Mouse (Mus musculus) kidney, adult 2 months (tissue): Measurements from ENCODE around the gene Slc28a1. TPM values are rescaled to one million over a fixed set of nuclear protein-coding genes. Genes with fewer than 3 reads are reported as not detected.
"Not testable (repeated sequence)": the region's sequence is repeated elsewhere in the genome, so short reads cannot be mapped to it uniquely, and the experiment has no call there.

Experiments used
- DNase-seq: peaks from one replicate; pipeline ENCODE4 v3.0.0; 2021
- H3K27ac ChIP-seq: fragments of 200-500 bp; 2 replicates; pipeline ENCODE4 v1.5.1; 2012; ENCODE audit warnings: low read depth, low read length, control low read depth, inconsistent platforms; ENCODE audit not compliant: insufficient read depth
- H3K27me3 ChIP-seq: fragments of 200-500 bp; replicated peaks from 2 replicates; pipeline ENCODE4 v1.6.1; 2012; ENCODE audit warnings: mild to moderate bottlenecking, moderate library complexity, low read length, inconsistent platforms; ENCODE audit not compliant: control insufficient read depth, insufficient read depth
- H3K36me3 ChIP-seq: fragments of 200-500 bp; 2 replicates; pipeline ENCODE4 v1.6.1; 2012; ENCODE audit warnings: mild to moderate bottlenecking, moderate library complexity, low read length, inconsistent platforms; ENCODE audit not compliant: control insufficient read depth, insufficient read depth
- H3K4me1 ChIP-seq: fragments of 200-500 bp; 2 replicates; pipeline ENCODE4 v1.6.1; 2011; ENCODE audit warnings: low read length; ENCODE audit not compliant: control insufficient read depth, insufficient read depth
- H3K4me3 ChIP-seq: fragments of 200-500 bp; 2 replicates; pipeline ENCODE4 v1.5.1; 2011; ENCODE audit warnings: mild to moderate bottlenecking, low read depth, low read length, control low read depth; ENCODE audit not compliant: insufficient read depth
- CTCF ChIP-seq: fragments of 200-500 bp; conservative IDR thresholded peaks from 2 replicates; pipeline ENCODE4 v1.5.1; 2011; ENCODE audit warnings: low read depth, mild to moderate bottlenecking, control low read depth, low read length, moderate library complexity, mixed read lengths; ENCODE audit not compliant: insufficient read depth, insufficient read length
- POLR2A ChIP-seq: fragments of 200-500 bp; IDR thresholded peaks from one replicate; pipeline ENCODE4 v1.6.1; 2011; ENCODE audit warnings: low read depth, low read length, control low read depth
- WGBS: fragments of 180-500 bp; shearing (Covaris S2); methylation state at CpG from one replicate; pipeline ENCODE4 v1.1.7; 2018; 5-methylcytosine and 5-hydroxymethylcytosine counted together
- polyA plus RNA-seq: library from polyadenylated mRNA; depleted of rRNA; stranded (reverse); fragments of >200 nt; gene quantifications from 2 replicates; pipeline ENCODE4 v1.2.3, GENCODE M21; 2012

Slc28a1 gene
- polyA plus RNA-seq, 1 experiment = 18.8 TPM

GRCm38 (mm10) chr7:81198538-81198937 is 83.9 kb downstream of the Slc28a1 start:
- H3K27me3 ChIP-seq = no peaks in the 10 kb centered on the region
- no peak overlapping the region for H3K4me3 ChIP-seq
- H3K4me1 ChIP-seq = no peaks in the 10 kb centered on the region
- WGBS = 40% methylated on average over 4 of the region's 4 CpGs
- no peak overlapping the region for H3K27ac ChIP-seq
- no peaks in the 10 kb centered on the region for H3K36me3 ChIP-seq
- DNase-seq = peak; percentile 26
- no peak for TF ChIP-seq POLR2A
- TF ChIP-seq CTCF = no peak

DNA sequence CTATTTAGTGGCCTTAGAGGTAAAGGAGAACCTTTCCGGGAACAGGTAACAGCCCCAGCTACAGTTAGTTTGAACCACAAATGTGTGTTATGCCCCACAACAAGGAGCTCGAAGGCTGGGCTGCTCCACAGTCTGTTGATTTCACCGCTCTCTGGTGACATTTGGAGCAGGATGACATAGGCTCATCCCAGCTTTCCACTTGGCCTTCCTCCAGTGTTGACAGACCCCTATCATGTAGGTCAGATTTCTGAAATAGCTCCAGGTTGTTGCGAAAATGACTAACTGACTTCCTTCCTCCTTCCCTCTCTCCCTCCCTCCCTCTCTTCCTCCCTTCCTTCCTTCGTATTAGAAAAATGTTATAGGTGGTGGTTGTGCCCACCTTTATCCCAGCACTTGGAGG is 84.5 kb downstream of the Slc28a1 start:
- no peak overlapping the region for H3K27ac ChIP-seq
- H3K4me1 ChIP-seq = no peaks in the 10 kb centered on the region
- no peaks in the 10 kb centered on the region for H3K36me3 ChIP-seq
- 48% methylated on average over 5 of the region's 5 CpGs for WGBS
- no peak overlapping the region for H3K4me3 ChIP-seq
- TF ChIP-seq POLR2A = no peak
- TF ChIP-seq CTCF = no peak
- DNase-seq = peak; percentile 46
- H3K27me3 ChIP-seq = no peaks in the 10 kb centered on the region

DNA sequence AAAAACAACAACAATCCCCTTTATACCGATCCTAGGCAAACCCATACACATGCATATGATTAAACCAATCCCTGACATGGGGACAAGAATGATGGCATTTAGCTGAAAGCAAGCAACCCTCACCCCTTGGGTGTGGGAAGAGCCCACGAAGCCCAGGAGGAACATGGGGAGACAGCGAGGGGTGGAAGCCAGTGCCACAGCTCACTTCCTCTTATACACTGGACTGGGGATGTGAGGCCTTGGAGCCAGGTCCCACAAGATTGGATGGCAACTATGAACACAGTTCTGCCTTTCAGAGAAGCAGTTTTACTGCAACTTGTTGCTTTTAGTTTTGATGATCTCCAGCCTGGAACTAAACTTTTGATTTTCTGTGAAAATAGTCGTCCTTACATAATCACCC is 85.2 kb downstream of the Slc28a1 start:
- no peak for DNase-seq
- WGBS = 51% methylated on average over 4 of the region's 4 CpGs
- TF ChIP-seq CTCF = no peak
- TF ChIP-seq POLR2A = no peak
- Histone ChIP-seq H3K4me1 (no peaks in the 10 kb centered on the region), H3K36me3 (no peaks in the 10 kb centered on the region), H3K4me3 (no peak overlapping the region), H3K27me3 (no peaks in the 10 kb centered on the region), H3K27ac (no peak overlapping the region)

- Histone ChIP-seq H3K27ac (no peak overlapping the region), H3K4me3 (no peak overlapping the region), H3K36me3 (no peaks in the 10 kb centered on the region), H3K4me1 (no peaks in the 10 kb centered on the region), H3K27me3 (no peaks in the 10 kb centered on the region)
- WGBS = 69% methylated on average over 5 of the region's 5 CpGs
- no peak for TF ChIP-seq POLR2A
- no peak for TF ChIP-seq CTCF
- DNase-seq = no peak
Observed at GRCm38 (mm10) chr7:81202389-81202788, 87.8 kb downstream of the Slc28a1 start.

- H3K4me1 ChIP-seq, H3K36me3 ChIP-seq, DNase-seq, H3K27ac ChIP-seq, H3K27me3 ChIP-seq, H3K4me3 ChIP-seq: not testable (repeated sequence)
- 93% methylated on average over 10 of the region's 10 CpGs for WGBS
Observed at GRCm38 (mm10) chr7:81203576-81203975, 89.0 kb downstream of the Slc28a1 start.

- H3K36me3 ChIP-seq = no peaks in the 10 kb centered on the region
- 18% methylated on average over 6 of the region's 6 CpGs for WGBS
- 0 out of 2 replicates have a peak, but pooled peaks cover 2% of the 10 kb centered on the region for H3K4me1 ChIP-seq
- H3K4me3 ChIP-seq = no peak overlapping the region
- H3K27me3 ChIP-seq = no peaks in the 10 kb centered on the region
- DNase-seq = peak; percentile 85
- H3K27ac ChIP-seq = no peak overlapping the region
- peak; percentile 79 for TF ChIP-seq CTCF
- TF ChIP-seq POLR2A = no peak
Observed at GRCm38 (mm10) chr7:81208944-81209343, 94.3 kb downstream of the Slc28a1 start.

- Histone ChIP-seq H3K4me3 (no peak overlapping the region), H3K27ac (no peak overlapping the region), H3K36me3 (no peaks in the 10 kb centered on the region), H3K4me1 (0 out of 2 replicates have a peak, but pooled peaks cover 2% of the 10 kb centered on the region), H3K27me3 (no peaks in the 10 kb centered on the region)
- DNase-seq = no peak
- TF ChIP-seq POLR2A (no peak), CTCF (no peak)
- 64% methylated on average over 12 of the region's 12 CpGs for WGBS
Observed at GRCm38 (mm10) chr7:81209979-81210685, 95.5 kb downstream of the Slc28a1 start.

DNA sequence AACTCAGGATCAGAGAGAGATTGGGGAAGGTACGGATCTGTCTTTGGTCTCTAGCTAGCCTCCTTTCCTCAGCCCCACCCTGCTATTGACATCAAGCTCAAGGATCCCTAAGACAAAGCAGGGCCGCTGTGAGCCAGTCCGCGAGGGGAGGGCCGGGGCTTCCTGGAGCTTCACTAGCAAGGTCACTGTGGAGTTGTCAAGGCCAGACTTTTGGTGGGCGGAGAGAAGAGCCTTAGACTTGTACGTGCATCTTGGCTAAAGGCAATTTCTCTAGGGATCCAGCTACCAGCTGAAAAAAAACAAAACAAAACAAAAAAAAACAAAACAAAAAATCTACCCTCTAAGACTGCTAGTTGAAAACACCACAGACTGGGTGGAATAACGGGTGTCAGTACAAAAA is 97.2 kb downstream of the Slc28a1 start:
- peak overlapping the region; percentile 94 for H3K27ac ChIP-seq
- 11% methylated on average over 8 of the region's 8 CpGs for WGBS
- H3K4me3 ChIP-seq = no peak overlapping the region; the same call in 1 of the 2 replicates
- TF ChIP-seq POLR2A (no peak), CTCF (no peak)
- peak; percentile 74 for DNase-seq
- peaks cover 6% of the 10 kb centered on the region; the same call in 1 of the 2 replicates for H3K4me1 ChIP-seq
- H3K27me3 ChIP-seq = no peaks in the 10 kb centered on the region
- no peaks in the 10 kb centered on the region for H3K36me3 ChIP-seq
